Mouse (Mus musculus) CD4-positive helper T cell, adult 2 months (primary cell): ENCODE results near the gene Ccdc57.
"Not testable (repeated sequence)": the region's sequence is repeated elsewhere in the genome, so short reads cannot be mapped to it uniquely, and the experiment has no call there.

Experiments
- DNase-seq: peaks from one replicate; pipeline ENCODE4 v3.0.0-alpha.2; 2012; ENCODE audit warnings: low read depth, missing footprints, low spot score

Ccdc57 gene

DNA sequence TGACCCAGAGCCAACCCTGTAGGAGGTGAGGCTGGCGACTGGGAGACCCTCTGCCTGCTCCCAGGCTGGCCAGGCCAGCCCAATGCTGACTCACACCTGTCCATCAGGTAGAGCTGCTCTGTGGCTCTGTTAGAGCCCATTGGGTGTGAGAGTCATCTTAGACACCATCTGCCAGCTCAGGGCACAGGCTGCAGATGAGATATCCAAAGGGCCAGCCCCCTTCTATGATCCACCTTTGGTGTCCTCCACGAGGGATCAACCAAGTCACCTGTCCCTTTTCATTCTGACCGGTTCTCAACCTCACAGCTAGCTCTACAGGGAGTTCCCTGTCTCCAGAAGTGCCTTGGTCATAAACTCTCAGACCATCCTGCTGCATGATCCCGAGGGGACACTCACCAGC lies 110.4 kb downstream of the Ccdc57 start:
- no peak for DNase-seq

DNA sequence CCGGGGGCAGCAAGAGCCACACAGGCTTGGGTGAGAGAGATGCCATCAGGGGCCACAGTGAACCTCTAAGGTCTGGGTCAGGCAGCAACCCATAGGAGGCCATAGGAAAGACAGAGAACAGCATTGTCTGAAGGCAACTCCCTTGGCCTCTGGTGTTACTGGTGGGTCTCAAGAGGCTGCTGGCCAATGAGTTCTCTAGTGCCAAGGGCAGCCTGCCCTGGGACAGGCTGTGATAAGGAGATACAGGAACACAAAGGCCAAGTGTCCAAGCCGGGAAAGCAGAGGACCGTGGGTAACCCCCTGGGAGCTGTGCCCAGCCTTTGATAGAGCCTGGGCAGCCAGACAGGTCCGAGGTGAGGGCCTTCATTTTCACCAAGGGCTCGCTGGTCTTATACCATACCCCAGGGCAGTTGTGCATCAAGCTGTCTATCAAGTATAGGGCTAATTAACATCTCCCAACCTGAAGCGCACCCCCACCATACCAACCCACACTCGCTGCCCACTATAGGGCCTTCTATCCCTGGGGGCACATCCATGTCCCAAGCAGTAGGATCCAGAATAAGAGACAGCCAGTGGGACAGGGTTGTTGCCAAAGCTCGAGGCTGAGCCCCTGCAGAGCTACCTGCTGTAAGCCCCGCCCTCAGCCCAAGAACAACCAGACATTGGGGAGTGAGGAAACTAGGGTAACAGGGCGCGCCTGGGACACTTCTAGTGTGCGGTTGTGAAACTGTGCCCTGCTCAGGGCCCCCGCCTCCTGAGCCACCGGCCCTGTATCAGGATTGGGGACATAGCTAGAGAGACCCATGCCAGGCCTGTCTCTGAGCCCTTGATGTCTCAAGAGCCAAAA lies 111.4 kb downstream of the Ccdc57 start:
- DNase-seq = no peak

DNA sequence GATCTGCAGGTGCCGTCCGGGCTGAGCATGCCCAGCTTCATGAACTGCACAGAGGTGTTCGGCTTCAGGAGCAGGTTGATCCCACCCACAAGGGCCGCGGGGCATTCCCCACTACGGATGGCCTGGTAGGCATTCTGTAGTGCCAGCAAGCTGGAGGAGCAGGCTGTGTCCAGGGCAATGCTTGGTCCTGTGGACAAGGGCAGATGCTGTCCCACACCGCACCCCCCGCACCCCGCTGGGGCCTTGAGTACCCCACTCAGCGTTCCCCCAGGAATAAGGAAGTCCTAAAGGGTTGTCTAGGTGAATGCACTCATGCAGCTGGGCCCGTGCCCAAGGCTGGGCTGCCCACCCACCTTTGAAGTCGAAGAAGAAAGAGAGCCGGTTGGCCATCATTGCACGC lies 112.1 kb downstream of the Ccdc57 start:
- no peak for DNase-seq

DNA sequence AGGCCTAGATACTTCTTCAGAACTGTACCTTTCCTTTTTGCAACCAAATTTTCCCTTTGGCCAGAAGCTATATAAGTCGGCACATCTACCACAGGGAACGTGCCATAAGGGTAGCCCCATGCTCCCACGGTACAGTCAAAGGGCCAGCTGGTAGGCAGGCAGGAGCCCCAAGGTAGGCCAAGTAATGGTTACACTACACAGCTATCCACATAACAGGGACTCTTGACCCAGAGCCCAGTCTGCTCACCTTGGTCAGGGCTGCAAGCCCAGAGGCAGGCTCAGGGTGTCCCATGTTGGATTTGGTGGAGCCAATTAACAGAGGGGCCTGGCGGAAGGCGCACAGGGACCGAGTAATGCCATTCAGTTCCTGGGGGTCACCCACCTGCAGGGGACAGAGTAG lies 113.1 kb downstream of the Ccdc57 start:
- no peak for DNase-seq

DNA sequence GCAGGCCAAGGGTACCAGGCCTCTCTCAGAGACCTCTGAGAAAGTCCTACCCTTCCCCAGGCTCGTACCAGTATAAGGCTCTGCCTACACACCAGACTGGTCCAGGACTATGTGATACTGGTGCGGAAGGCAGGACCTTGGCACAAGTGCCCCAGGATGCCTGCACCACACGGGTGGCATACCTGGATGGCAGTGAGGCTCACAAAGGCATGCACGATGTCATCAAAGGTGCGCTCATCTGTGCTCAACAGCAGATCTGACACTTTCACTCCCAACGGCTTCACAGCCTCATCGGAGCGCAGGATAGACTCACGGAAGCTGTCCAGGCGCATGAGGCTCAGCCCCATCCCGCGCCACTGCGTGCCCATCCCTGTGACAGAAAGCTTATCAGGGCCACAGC lies 114.4 kb downstream of the Ccdc57 start:
- no peak for DNase-seq

DNA sequence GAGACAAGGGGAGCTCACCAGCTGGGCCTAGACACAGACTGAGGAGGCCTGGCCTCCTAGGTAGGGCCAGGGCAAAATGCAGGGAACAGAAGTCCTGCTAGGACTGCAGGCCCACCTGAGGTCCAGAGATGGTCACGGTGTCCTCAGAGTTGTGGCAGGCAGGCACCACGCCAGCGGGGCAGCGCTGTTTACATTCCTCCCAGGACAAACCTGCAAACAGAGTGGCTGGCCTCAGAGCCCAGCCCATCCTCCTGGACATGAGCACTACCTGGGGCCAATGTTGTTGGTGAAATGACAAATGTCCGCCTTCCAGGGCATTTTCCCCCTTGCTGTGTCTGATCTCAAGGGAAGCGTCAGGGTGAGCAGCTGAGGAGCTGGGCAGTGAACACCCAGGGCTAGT lies 115.3 kb downstream of the Ccdc57 start:
- DNase-seq = no peak

DNA sequence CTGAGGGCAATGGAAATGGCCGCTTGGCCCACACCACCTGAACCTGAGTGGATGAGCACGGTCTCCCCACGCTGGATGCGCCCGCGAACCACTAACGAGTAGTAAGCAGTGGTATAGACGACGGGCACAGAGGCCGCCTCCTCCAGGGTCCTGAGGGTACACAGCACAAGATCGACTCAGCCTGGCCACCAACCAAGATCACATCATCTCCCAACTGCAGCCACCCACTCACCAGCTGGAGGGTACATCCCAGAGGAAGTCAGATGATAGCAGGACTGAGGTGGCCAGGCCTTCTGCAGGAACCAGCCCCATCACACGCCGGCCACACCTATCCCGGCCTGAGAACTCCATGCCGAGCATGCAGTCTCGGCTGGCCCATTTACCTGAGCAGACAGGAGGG lies 120.6 kb downstream of the Ccdc57 start:
- no peak for DNase-seq

DNA sequence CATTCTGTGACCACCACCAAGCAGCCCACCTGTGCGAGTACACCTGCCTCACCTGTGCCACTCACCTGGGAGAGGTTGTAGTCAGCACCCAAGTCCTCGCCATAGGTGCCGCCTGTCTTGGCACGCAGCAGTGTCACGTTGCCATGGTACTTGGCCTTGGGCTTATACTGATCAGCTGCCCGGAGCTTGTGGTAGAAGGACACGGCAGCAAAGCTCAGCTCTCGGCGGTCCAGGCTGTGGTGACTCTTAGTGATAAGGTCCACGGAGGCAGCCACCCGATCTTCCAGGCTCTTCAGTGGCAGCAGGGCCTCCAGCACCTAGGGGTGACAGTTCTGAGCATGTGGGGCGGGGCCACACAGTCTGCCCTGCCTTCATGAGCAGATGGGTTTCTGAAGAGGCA lies 124.7 kb downstream of the Ccdc57 start:
- no peak for DNase-seq

DNA sequence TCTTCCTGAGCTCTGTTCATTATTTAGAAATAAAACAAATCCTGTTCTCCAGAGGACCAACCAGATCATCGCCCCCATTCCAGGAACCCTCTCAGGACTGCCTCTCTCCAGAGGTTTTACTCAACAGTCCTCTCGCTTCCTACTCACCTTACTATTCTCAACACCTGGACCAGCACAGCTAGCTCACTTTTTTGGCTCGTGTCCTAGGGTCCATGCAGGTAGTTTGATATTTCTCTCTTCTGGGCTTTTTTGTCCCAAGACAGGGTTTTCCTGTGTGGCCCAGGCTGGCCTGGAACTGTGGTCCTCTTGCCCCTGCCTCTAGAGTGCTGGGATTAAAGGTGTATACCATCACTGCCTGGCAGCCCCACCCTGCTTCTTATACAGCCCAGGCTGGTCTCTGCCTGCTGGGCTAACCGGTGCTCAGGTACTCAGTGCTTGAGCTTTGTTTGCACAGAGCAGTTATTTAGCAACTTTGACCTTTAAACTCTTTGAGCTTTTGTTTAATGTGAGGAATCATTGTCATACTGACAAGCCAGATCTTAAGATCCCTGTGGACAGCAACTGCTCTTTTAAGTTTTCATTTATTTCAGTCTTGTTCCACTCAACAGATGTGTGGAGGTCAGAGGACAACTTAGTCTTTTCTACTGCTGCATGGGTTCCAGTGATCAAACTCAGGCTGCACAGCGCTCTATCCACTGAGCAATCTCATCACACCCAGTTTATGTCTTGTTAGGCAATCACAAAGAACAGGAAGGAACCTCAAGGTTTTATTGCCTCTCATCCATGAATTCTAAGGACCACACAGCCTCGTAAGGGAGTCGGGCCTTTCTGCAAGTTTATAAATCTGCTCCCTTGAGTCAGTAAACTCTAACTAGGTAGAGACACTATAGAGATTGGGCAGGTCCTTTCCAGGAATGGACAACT lies 127.0 kb downstream of the Ccdc57 start:
- DNase-seq = no peak

DNA sequence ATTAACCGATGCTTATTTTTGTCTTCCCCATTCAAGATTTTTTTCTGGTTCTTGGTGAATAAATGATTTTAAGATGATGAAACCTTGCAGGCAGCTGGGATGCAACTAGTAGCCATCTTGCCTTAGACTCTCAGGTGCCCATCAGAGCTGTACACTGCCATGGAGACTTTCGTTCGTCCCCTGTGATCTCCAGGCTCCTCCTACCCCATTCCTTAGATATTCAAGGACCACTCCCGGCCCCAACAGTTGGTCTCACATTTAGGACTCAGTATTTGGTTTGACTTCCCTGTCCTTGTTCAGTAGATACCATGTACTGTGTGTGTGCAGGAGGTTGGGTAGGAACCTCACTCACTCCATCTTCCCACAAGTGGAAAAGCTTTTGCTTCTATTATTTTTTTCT lies 127.9 kb downstream of the Ccdc57 start:
- no peak for DNase-seq

DNA sequence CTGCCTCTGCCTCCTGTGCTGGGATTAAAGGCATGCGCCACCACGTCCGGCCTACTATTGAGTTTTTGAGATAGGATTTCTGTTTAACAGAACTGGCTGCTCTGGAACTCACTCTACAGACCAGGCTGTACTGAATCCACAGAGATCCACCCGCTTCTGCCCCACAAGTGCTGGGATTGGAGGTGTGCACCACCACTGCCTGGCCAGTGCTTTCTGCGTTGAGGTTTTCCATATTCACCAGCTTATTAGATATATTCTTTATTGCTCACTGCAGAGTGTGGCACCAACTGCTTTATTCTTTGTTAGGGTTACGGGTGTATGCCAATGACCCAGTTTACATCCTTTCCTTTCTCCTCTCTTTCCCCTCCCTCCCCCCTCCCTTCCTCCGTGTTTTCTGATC lies 128.4 kb downstream of the Ccdc57 start:
- no peak for DNase-seq

DNA sequence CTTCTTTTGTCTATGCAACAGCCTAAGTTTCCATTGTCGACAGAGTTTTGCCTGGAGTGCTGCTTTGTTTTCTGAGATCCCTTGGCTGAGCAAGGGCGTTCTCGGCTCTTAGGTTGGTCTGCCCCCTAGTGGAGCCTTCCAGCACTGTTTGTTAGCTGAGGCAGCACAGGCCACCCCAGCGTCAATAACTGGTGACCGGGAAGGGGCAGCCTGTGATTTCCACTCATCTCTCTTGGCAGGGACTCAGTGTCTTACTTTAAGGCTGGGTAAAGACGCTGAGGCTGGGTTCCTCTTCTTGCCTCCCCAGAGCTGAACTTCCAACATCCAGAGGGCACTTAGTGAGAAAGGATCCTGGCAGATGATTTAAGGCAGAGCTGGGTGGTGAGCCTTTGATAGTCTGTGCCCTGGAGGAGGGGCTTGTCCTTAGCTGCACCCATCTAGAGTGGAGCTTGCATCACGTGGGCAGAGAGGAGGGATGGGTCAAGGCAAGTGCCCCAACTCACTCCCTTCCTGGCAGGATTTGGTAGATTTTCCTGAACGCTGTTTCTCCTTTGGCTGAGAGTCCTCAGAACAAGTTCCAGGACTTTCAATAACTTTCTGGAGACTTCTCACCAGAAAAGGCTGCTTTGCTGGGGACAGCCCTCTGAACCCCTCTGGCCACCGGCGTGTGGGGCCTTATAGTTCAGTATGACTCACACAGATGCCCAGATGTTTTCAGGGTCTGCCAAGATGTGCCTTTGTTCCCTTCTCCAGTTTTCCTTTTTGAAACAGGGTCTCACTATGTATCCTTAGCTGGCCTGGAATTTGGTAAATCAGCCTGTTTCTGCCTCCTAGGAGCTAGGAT lies 132.4 kb downstream of the Ccdc57 start:
- peak; percentile 79 for DNase-seq

DNA sequence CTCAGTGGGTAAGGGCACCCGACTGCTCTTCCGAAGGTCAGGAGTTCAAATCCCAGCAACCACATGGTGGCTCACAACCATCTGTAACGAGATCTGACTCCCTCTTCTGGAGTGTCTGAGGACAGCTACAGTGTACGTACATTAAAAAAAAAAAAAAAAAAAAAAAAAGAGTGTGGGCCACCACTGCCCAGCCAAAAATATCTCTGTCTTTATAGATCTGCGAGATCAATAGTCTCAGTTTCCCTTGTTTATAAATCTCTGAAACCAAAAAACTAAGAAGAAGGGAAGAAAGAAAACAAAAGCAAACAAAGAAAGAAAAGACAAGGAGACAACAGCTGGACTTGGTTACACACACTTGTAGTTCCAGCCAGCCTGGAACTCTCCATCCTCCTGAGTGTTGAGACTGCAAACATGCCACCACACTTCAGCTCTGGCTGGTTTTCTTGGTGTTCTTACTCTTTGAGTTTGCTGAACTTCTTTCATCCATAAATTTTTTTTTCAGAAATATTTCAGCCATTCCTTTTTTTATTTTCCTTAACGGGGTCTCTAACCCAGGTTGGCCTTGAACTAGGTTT lies 133.3 kb downstream of the Ccdc57 start:
- DNase-seq = no peak

DNA sequence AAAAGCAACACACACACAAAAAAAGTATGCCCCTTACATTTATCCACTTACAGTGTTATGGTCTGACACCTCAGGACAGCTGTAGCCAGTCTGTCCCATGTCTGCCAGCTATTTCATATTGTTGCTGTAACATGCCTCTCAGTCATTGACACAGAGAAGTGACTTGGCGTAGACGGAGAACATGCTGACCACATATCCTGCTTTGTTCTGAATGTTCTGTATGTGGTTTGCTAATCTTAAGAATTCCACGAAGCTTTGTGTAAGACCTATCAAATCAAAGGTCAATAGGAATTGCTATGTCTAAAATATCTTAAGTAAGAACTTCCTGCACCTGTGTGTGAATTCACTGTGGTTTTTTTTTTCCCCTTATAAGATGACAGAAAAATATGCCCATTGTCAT lies 134.4 kb downstream of the Ccdc57 start:
- DNase-seq = no peak

DNA sequence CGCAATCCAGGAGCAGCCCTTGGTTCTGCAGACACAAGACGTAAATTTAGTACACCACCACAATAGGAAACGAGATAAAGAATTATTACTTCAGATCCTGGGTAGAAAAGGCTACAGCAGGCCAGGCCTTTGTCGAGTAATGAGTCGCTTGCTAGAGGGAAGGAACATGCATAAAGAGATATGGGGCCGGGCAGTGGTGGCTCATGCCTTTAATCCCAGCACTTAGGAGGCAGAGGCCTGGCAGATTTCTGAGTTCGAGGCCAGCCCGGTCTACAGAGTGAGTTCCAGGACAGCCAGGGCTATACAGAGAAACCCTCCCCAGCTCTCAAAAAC lies 136.1 kb downstream of the Ccdc57 start:
- DNase-seq = no peak

DNA sequence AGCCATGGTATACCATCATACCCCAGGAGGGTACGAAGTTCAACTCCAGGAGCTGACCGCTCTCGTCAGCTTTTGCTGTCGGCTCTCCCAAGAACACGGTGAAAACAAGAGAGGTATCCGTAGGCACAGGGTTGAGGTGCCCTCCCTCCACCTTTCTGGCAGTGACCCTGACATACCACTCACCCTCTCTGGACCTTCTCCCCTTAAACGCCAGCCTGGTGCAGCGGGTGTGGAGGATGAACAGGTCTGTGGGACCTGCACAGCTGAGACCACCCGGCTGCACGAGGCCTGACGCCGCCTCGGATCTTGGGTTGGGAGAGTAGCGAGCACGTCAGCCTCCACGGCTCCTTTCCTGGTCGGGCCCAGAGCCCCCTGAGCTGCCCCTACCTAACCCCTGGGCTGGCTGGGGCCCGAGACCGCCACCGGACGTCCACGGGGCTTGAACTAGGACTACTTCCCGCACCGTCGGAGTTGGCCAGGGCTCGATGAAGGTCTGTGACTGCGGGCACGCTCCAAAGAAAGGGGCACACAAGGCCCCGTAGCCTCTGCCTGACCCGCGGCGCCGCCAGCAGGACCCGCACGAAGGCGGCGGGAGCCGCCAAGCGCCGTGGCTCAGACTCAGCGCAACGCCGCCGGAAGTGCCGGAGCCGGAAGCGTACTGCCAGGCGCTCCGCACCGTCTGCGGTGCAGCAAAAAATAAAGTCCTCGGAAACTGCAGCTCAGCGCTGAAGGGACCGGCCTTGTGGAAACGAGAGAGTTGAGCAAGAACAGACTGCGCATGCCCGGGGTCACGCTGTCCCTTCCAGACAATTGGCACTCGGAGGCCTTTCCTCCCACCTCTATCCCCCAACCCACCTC lies 136.7 kb downstream of the Ccdc57 start, which contains the start of gene Dus1l:
TSS of gene Dus1l (minus strand) at position 648 of the 858 bp plus-strand sequence.
- DNase-seq = peak; percentile 96

DNA sequence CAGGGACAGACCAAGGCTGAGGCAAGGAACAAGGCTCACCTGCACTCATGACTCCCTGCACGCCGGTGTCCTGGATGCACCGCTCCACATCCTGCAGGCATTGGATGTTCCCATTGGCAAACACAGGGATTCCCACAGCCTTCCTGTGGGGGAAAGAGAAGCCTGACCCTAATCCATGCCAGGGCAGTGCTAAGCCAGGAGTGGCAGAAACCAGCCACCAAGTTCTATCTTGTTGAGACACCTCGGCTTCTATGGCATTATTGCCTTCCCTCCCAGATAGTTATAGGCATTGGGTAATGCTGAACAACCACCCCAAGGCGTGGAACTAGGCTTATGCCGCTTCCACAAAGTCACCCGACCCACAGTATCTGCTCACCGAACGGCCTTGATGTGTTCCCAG lies 140.0 kb downstream of the Ccdc57 start:
- no peak for DNase-seq

DNA sequence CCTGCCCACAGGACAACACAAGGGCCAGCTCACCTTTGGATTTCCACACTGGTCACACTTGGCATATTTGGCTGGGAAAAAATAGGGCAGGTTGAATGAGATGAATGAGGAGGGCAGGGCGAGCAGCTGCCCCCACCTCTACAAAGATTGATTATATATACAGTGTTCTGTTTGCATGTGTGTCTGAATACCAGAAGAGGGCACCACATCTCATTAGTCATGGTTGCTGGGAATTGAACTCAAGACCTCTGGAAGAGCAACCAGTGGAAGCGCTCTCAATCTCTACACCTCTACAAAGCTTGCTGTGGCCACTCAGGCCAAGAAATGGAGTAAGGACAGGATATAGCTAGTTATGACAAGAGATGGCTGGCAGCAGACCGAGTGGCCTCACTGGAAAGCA lies 142.9 kb downstream of the Ccdc57 start:
- DNase-seq = no peak

DNA sequence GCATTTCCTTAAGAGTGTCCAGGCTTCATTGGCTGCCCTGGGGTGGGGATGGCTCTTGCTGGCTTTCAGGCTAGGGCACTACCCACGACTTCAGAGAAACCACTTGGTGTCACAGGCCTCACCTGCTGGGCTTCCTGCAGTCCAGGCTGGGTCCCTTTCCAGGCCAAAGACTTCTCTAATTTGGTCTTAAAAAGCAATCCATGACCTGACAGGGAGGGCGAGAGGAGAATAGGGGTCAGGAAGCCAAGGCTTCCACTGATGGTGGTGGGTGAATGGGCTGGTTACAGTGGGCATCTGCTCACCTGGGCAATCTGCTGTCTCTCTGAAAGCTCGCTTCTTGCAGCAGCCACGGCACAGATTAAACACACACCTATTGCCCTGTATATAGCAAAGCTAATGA lies 143.3 kb downstream of the Ccdc57 start:
- no peak for DNase-seq

DNA sequence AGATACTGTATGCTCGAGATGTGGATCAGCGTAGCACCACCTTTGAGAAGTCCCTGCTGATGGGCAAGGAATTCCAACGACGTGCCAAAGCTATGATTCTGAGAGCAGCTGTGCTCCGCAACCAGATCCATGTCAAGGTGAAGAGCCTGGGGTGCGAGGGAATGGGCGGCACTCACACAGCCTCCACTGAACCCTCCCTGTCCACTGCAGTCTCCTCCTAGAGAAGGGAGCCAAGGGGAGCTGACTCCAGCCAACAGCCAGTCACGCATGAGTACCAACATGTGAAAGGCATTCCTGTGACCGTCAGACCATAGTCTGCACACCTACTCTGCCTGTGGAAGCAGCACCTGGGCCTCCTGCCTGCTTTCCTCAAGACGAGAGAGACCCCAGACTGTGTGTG lies 144.2 kb downstream of the Ccdc57 start:
- DNase-seq = not testable (repeated sequence)

DNA sequence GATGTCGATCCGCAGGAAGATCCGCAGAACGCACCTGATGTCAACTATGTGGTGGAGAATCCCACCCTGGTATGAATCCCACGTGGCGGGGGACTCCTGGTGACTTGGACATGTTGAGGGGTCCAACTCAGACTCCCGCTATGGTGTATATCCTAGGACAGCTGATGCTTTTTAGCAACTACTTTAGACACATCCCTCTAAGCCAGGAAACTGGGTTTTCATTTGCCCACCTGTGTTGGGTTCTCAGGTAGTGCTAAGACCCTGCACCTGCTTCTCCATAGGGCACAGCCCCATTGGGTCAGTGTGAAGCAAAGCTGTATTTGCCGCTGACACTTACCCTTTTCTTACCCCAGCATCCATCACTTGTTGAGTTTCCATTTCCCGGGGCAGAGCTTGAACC lies 147.5 kb downstream of the Ccdc57 start:
- DNase-seq = no peak
